22 mouse cellular contexts compared by ENCODE assay signal in the genomic region with DNA sequence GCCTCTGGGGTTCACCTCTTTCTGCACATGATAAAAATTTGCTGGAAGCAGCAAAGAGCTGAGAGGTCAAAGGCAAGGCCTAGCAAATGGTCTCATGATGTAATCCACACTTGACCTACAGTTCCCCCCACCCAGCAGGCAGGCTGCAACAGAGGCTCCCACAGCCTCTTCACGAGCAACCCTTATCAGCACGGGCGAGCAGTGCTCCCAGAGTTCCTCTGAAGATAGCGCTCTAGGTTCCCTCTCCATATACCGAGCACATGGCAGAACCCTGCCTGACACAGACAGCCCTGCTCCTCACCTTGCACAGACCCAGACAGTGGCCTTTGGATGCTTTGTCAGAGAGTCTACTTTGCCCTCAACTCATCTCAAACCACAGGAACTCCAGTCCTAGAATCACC. TPM values are rescaled to one million over a fixed set of nuclear protein-coding genes. Genes with fewer than 3 reads are reported as not detected.
A peak's percentile ranks its signal among the peaks of the same experiment; 100 is the strongest.
DNase-seq lines count a peak whose midpoint lies in the region; ATAC-seq and TF ChIP-seq lines count a peak whose summit lies in the region.
"Had no signal": no experiment of that assay in that cellular context is flagged by ENCODE, and none has a peak within 500 bp of the region (broad histone marks: within the 10 kb centered on the region; RNA-seq: fewer than 3 reads in every experiment).

No protein-coding gene starts in this region.

- WGBS in heart, embryonic 10.5 days, result 19% methylated on average over 5 of the region's 5 CpGs
- 4% methylated on average over 5 of the region's 5 CpGs for WGBS in liver, adult 2 months
- 93% methylated on average over 5 of the region's 5 CpGs for WGBS in forebrain, embryonic 15.5 days

- H3K27ac ChIP-seq in heart, embryonic 10.5 days, result peak overlapping the region; percentile 42
- peak overlapping the region; percentile 89 for H3K27ac ChIP-seq in liver, adult 2 months (replicated peaks; ENCODE audit: insufficient read depth, low read depth, low read length)
- H3K27ac ChIP-seq in forebrain, embryonic 15.5 days (replicated peaks), result no peak overlapping the region
- H3K27ac ChIP-seq: forebrain, embryonic 13.5 days; hindbrain, embryonic 15.5 days; limb, embryonic 10.5 days; neural tube, embryonic 13.5 days; stomach, embryonic 15.5 days had no signal

- H3K27me3 ChIP-seq in heart, embryonic 10.5 days (ENCODE audit: insufficient read depth, poor library complexity, severe bottlenecking), result peaks cover 7% of the 10 kb centered on the region; the same call in 1 of the 2 replicates
- no peaks in the 10 kb centered on the region for H3K27me3 ChIP-seq in liver, adult 2 months (ENCODE audit: control insufficient read depth, insufficient read depth, low read length)
- H3K27me3 ChIP-seq in forebrain, embryonic 15.5 days, result no peaks in the 10 kb centered on the region
- H3K27me3 ChIP-seq: forebrain, embryonic 13.5 days; hindbrain, embryonic 15.5 days; neural tube, embryonic 13.5 days; stomach, embryonic 15.5 days had no signal

- no peak for TF ChIP-seq POLR2A in liver, adult 2 months (IDR thresholded peaks at IDR 0.05; ENCODE audit: extremely low read depth, insufficient read depth, low read length)

- intact Hi-C loops in heart, postnatal 36 days (cut with DNase I), result no loop called here

- peak overlapping the region; percentile 43 for H3K9ac ChIP-seq in liver, adult 2 months (ENCODE audit: low read depth, low read length)
- no peak overlapping the region for H3K9ac ChIP-seq in forebrain, embryonic 15.5 days (replicated peaks)
- H3K9ac ChIP-seq: forebrain, embryonic 13.5 days; hindbrain, embryonic 15.5 days; neural tube, embryonic 13.5 days; stomach, embryonic 15.5 days had no signal

- no peaks in the 10 kb centered on the region for H3K79me2 ChIP-seq in liver, adult 2 months (ENCODE audit: control insufficient read depth, insufficient read depth, low read length)

- no peak for TF ChIP-seq CTCF in liver, adult 2 months (IDR thresholded peaks at IDR 0.05; ENCODE audit: low read depth, low read length)

- no peaks in the 10 kb centered on the region for H3K9me3 ChIP-seq in heart, embryonic 10.5 days
- H3K9me3 ChIP-seq in forebrain, embryonic 15.5 days, result no peaks in the 10 kb centered on the region
- H3K9me3 ChIP-seq: forebrain, embryonic 13.5 days; hindbrain, embryonic 15.5 days; limb, embryonic 10.5 days; megakaryocyte, embryonic 14.5 days; neural tube, embryonic 13.5 days; stomach, embryonic 15.5 days had no signal

- H3K4me3 ChIP-seq in heart, embryonic 10.5 days, result no peak overlapping the region
- H3K4me3 ChIP-seq in liver, adult 2 months (ENCODE audit: insufficient read depth, low read depth, low read length), result no peak overlapping the region
- no peak overlapping the region for H3K4me3 ChIP-seq in forebrain, embryonic 15.5 days
- H3K4me3 ChIP-seq: forebrain, embryonic 13.5 days; hindbrain, embryonic 15.5 days; limb, embryonic 10.5 days; megakaryocyte, embryonic 14.5 days; neural tube, embryonic 13.5 days; stomach, embryonic 15.5 days had no signal

- no peaks in the 10 kb centered on the region for H3K36me3 ChIP-seq in heart, embryonic 10.5 days
- H3K36me3 ChIP-seq in liver, adult 2 months (ENCODE audit: control insufficient read depth, insufficient read depth, low read length), result peaks cover 9% of the 10 kb centered on the region; the same call in 1 of the 2 replicates
- no peaks in the 10 kb centered on the region for H3K36me3 ChIP-seq in forebrain, embryonic 15.5 days
- H3K36me3 ChIP-seq: hindbrain, embryonic 15.5 days; limb, embryonic 10.5 days; neural tube, embryonic 13.5 days; stomach, embryonic 15.5 days had no signal

- no peak overlapping the region for H3K4me2 ChIP-seq in forebrain, embryonic 15.5 days (replicated peaks)
- H3K4me2 ChIP-seq: forebrain, embryonic 13.5 days; hindbrain, embryonic 15.5 days; neural tube, embryonic 13.5 days; stomach, embryonic 15.5 days had no signal

- no peak for DNase-seq in heart, embryonic 10.5 days (ENCODE audit: low spot score)
- DNase-seq in heart, postnatal 36 days, result no peak
- DNase-seq in kidney, adult 9 months, result peak; percentile 90
- DNase-seq in liver, adult 2 months (ENCODE audit: extremely low read depth, low read depth, low spot score), result peak; percentile 95
- no peak for DNase-seq in thymus, postnatal 14 days
- no peak for DNase-seq in thymus, postnatal 4 days
- DNase-seq: cerebellum, adult 18-20 months; embryo, embryonic 11 days; heart, adult 18-20 months; spleen, adult 18-20 months had no signal

- 0 out of 2 replicates have a peak, but pooled peaks have one; percentile 59 for ATAC-seq in megakaryocyte-erythroid progenitor cell, adult 5-6 weeks (replicated peaks; ENCODE audit: low FRiP score, low TSS enrichment, poor library complexity, severe bottlenecking)
- no peak for ATAC-seq in forebrain, embryonic 15.5 days (replicated peaks)
- ATAC-seq: activated CD4-positive, CD25-positive, alpha-beta regulatory T cell, adult 4 months; forebrain, embryonic 13.5 days had no signal

- H3K4me1 ChIP-seq in heart, embryonic 10.5 days, result peaks cover 33% of the 10 kb centered on the region
- peaks cover 34% of the 10 kb centered on the region for H3K4me1 ChIP-seq in liver, adult 2 months (ENCODE audit: control insufficient read depth, insufficient read depth, low read length)
- no peaks in the 10 kb centered on the region for H3K4me1 ChIP-seq in forebrain, embryonic 15.5 days
- H3K4me1 ChIP-seq: forebrain, embryonic 13.5 days; hindbrain, embryonic 15.5 days; neural tube, embryonic 13.5 days; stomach, embryonic 15.5 days had no signal

RNA-seq across cellular contexts. Expression of gene G6pc, which starts 2.8 kb away (rescaled TPM):
- polyA plus RNA-seq in heart, embryonic 10.5 days (2016; fragmentation: Nextera tagmentation; extraction: Ambion mirVana), result not detected in 2 replicates
- total RNA-seq in heart, postnatal 36 days (2021), result not detected
- total RNA-seq in liver, adult 2 months (2014; rRNA removed), result 121 and 144 TPM in 2 replicates
- 115 and 146 TPM in 2 replicates for polyA plus RNA-seq in liver, adult 2 months (2012; rRNA removed)
- not detected in 2 replicates for total RNA-seq in megakaryocyte-erythroid progenitor cell, adult 5-6 weeks (2014; fragmentation: Nextera tagmentation)
- not detected in 2 replicates for total RNA-seq in megakaryocyte-erythroid progenitor cell, adult 5-6 weeks (2017)
- not detected in 2 replicates for polyA plus RNA-seq in forebrain, embryonic 15.5 days (2015; fragmentation: Nextera tagmentation; extraction: Ambion mirVana)
- total RNA-seq: heart, adult 18-20 months; monocyte, adult 5-6 weeks had no signal
- polyA plus RNA-seq: activated CD4-positive, CD25-positive, alpha-beta regulatory T cell, adult 4 months; brain, embryonic 14.5 days; forebrain, embryonic 13.5 days; hindbrain, embryonic 15.5 days; limb, embryonic 10.5 days; lung, embryonic 16.5 days; neural tube, embryonic 13.5 days had no signal

RNA-seq across cellular contexts. Expression of gene Aoc3, which starts 34.1 kb away (rescaled TPM):
- 0.06 and 0.14 TPM in 2 replicates for polyA plus RNA-seq in heart, embryonic 10.5 days (2016; fragmentation: Nextera tagmentation; extraction: Ambion mirVana)
- 10 to 100 TPM; 13.5 to 16.7 TPM for total RNA-seq in heart, postnatal 36 days (2021)
- 0.13 and 0.18 TPM in 2 replicates for total RNA-seq in liver, adult 2 months (2014; rRNA removed)
- polyA plus RNA-seq in liver, adult 2 months (2012; rRNA removed), result 0.05 and 0.16 TPM in 2 replicates
- not detected in 2 replicates for total RNA-seq in megakaryocyte-erythroid progenitor cell, adult 5-6 weeks (2014; fragmentation: Nextera tagmentation)
- total RNA-seq in megakaryocyte-erythroid progenitor cell, adult 5-6 weeks (2017), result 0.69 TPM in 1 of 2 replicates, not detected in the other
- 0.05 TPM in 1 of 2 replicates, not detected in the other for polyA plus RNA-seq in forebrain, embryonic 15.5 days (2015; fragmentation: Nextera tagmentation; extraction: Ambion mirVana)
- total RNA-seq: monocyte, adult 5-6 weeks had no signal
- polyA plus RNA-seq: activated CD4-positive, CD25-positive, alpha-beta regulatory T cell, adult 4 months; forebrain, embryonic 13.5 days; neural tube, embryonic 13.5 days had no signal

RNA-seq across cellular contexts. Expression of gene Aoc2, which starts 39.7 kb away (rescaled TPM):
- polyA plus RNA-seq in heart, embryonic 10.5 days (2016; fragmentation: Nextera tagmentation; extraction: Ambion mirVana), result 1.3 and 1.4 TPM in 2 replicates
- total RNA-seq in heart, postnatal 36 days (2021), result 1 to 10 TPM; 1.8 to 2.2 TPM
- total RNA-seq in liver, adult 2 months (2014; rRNA removed), result 0.40 and 0.46 TPM in 2 replicates
- 0.91 and 1.7 TPM in 2 replicates for polyA plus RNA-seq in liver, adult 2 months (2012; rRNA removed)
- 7.6 and 11.5 TPM in 2 replicates for total RNA-seq in megakaryocyte-erythroid progenitor cell, adult 5-6 weeks (2014; fragmentation: Nextera tagmentation)
- total RNA-seq in megakaryocyte-erythroid progenitor cell, adult 5-6 weeks (2017), result 1.9 and 2.9 TPM in 2 replicates
- polyA plus RNA-seq in forebrain, embryonic 15.5 days (2015; fragmentation: Nextera tagmentation; extraction: Ambion mirVana), result 2.1 and 2.2 TPM in 2 replicates

RNA-seq across cellular contexts. Expression of gene Psme3, which starts 48.5 kb away (rescaled TPM):
- 151 and 177 TPM in 2 replicates for polyA plus RNA-seq in heart, embryonic 10.5 days (2016; fragmentation: Nextera tagmentation; extraction: Ambion mirVana)
- 10 to 100 TPM; 73.9 to 85.2 TPM for total RNA-seq in heart, postnatal 36 days (2021)
- total RNA-seq in liver, adult 2 months (2014; rRNA removed), result 15.8 and 16.8 TPM in 2 replicates
- polyA plus RNA-seq in liver, adult 2 months (2012; rRNA removed), result 34.5 and 37.9 TPM in 2 replicates
- 239 and 277 TPM in 2 replicates for total RNA-seq in megakaryocyte-erythroid progenitor cell, adult 5-6 weeks (2014; fragmentation: Nextera tagmentation)
- total RNA-seq in megakaryocyte-erythroid progenitor cell, adult 5-6 weeks (2017), result 176 and 226 TPM in 2 replicates
- 129 and 140 TPM in 2 replicates for polyA plus RNA-seq in forebrain, embryonic 15.5 days (2015; fragmentation: Nextera tagmentation; extraction: Ambion mirVana)

RNA-seq across cellular contexts. Expression of gene Aarsd1, which starts 52.9 kb away (rescaled TPM):
- 60.4 and 66.6 TPM in 2 replicates for polyA plus RNA-seq in heart, embryonic 10.5 days (2016; fragmentation: Nextera tagmentation; extraction: Ambion mirVana)
- total RNA-seq in heart, postnatal 36 days (2021), result 10 to 100 TPM; 18.6 to 22.8 TPM
- 21.3 and 22.2 TPM in 2 replicates for total RNA-seq in liver, adult 2 months (2014; rRNA removed)
- 18.6 and 19.8 TPM in 2 replicates for polyA plus RNA-seq in liver, adult 2 months (2012; rRNA removed)
- total RNA-seq in megakaryocyte-erythroid progenitor cell, adult 5-6 weeks (2014; fragmentation: Nextera tagmentation), result 74.9 and 108 TPM in 2 replicates
- 81.8 and 87.7 TPM in 2 replicates for total RNA-seq in megakaryocyte-erythroid progenitor cell, adult 5-6 weeks (2017)
- 90.2 and 98.7 TPM in 2 replicates for polyA plus RNA-seq in forebrain, embryonic 15.5 days (2015; fragmentation: Nextera tagmentation; extraction: Ambion mirVana)

Comparison
In these comparisons a context has a peak if more than half of its experiments do, and no peak if none do; other contexts are left out.
1. DNase-seq: peak in kidney, adult 9 months (single experiment) and liver, adult 2 months (single experiment); none in heart, embryonic 10.5 days (single experiment), heart, postnatal 36 days (0 of 2), thymus, postnatal 14 days (single experiment) and thymus, postnatal 4 days (single experiment).
2. RNA of gene G6pc, which starts 2.8 kb away (total RNA-seq): 121 to 144 TPM in liver, adult 2 months; not detected in heart, postnatal 36 days and not detected in megakaryocyte-erythroid progenitor cell, adult 5-6 weeks; every median in the first group is over 100 times any median in the second.
3. RNA of gene Aoc3, which starts 34.1 kb away (total RNA-seq): 13.5 to 16.7 TPM in heart, postnatal 36 days; 0.13 to 0.18 TPM in liver, adult 2 months and 0.69 TPM in megakaryocyte-erythroid progenitor cell, adult 5-6 weeks; every median in the first group is over 4 times any median in the second.